Mouse (Mus musculus): ENCODE results near the gene Krt10.

The Krt10 gene

DNA sequence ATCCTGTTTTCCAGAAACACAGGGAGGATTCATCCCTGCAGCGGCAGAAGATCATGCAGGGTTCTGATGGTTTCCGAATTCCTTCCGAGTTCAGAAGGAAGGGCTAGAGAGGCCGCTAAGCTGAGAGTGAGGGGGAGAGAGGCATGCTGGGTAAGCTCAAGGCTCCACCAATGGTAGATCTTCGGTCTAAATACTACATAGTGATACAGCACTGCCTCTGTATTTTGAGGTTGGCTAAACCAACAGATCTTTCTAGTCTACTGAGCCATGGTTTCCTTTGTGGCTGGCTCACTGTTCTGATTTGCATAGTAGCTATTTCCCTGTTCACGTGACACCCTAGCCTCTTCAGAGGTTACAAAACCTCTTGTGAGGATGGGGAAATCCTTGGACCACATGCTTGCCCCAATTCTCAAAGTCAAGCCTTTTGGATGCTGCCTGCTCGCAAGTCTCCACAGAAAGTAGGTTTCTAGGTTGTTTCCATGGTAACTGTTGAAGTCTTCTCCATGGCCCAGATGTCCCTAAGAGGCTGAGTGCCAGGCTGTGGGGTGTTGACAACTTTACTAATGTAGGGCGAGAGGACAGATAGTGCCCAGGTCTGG is 19.2 kb downstream of the Krt10 start:
- no peak for DNase-seq

- DNase-seq, result no peak
These were observed 19.9 kb downstream of the Krt10 start for GRCm38 (mm10) chr11:99369229-99369628.

- DNase-seq, result no peak
These were observed 22.4 kb downstream of the Krt10 start for GRCm38 (mm10) chr11:99366791-99367190.

DNA sequence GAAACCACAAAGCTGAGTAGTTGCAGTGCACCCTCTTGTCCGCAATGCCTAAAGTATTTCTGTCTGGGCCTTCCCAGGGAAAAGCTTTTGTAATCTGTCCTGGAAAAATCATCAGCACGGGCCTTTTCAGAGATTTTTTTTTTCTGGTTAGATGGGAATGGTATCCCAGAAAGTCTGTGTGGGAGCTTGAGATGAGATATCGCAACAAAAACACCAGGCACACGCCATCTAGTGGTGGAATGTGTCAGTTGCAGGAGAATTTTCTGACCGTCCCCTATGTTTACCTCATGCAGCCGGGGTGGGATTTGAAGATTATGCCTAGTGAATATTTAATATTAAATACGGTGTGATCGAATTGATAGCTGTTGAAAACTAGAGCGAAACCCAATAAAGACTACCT is 24.8 kb downstream of the Krt10 start:
- DNase-seq, result peak; percentile 26

DNA sequence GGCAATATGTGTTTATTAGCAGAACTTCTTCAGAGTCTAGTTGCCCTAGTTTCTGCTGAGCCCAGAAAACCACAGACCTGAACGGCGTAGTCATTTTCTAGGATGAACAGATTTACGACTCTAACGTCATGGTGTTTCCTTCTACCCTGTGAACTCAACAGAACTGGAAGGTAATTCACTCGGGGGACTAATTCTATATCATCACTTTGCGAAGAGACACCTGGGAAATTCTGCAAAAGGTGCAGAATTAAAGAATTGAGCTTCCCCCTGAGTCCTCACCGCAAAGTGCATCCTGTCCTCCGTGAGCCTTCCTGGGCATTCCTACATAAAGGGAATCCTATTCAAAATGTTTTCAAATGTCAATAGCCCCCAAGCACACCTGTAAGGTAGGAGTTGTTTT is 27.7 kb downstream of the Krt10 start:
- no peak for DNase-seq

- DNase-seq, result no peak
These were observed 38.2 kb downstream of the Krt10 start, which contains the start of gene Krt27 for GRCm38 (mm10) chr11:99351004-99351403. TSS of gene Krt27 (minus strand) at chr11:99351104.

DNA sequence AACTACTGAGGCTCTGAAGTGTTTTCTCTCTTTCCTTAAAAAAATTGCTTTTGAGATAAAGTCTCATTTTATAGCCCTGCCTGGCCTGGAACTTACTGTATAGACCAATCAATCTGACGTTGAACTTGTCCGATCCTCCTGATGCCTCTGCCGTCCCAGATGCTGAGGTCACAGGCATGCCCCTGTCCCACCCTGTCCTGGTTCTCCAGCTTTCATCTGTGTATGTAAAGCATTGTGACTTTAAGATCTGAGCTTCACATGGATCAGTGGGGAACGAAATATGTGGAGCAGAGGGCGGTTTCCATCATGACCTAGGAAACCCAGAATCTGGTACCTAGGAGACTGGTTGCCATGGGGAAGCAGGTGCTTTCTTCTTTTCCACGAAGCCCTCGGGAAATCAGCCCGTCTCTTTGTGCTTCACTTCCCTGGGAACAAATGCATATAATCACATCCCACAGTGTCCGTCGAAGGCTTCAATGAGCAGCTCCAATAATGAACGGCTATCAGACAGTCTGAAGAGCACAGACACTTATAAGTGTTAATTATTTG is 49.8 kb downstream of the Krt10 start:
- no peak for DNase-seq

DNA sequence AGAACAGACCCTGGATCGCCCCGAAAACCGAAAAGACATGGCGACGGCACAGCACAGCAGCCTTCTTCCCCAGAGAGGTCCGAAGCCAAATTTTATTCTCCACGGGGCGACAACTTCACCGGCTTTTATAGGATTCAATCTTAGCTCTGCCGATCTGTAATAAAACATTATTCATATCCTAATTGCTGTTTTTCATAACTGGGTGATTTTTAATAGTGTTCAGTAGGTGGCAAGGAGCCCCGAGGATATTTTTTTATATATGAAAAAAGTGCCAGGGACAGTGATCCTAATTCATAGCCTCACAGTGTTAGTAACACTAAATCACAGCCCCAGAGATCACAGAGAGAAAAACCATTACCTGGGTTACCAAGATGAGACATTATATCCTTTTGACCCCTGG is 51.3 kb downstream of the Krt10 start, which contains the start of gene Krt26:
TSS of gene Krt26 (minus strand) at position 101 of the 400 bp plus-strand sequence.
- no peak for DNase-seq
